Mouse (Mus musculus) testis, postnatal 10 days (tissue): ENCODE data around the gene Ndufc2.

ENCODE experiments used
- DNase-seq: peaks from one replicate; pipeline ENCODE4 v3.0.0; 2021; ENCODE audit warnings: low spot score

Ndufc2 gene

DNA sequence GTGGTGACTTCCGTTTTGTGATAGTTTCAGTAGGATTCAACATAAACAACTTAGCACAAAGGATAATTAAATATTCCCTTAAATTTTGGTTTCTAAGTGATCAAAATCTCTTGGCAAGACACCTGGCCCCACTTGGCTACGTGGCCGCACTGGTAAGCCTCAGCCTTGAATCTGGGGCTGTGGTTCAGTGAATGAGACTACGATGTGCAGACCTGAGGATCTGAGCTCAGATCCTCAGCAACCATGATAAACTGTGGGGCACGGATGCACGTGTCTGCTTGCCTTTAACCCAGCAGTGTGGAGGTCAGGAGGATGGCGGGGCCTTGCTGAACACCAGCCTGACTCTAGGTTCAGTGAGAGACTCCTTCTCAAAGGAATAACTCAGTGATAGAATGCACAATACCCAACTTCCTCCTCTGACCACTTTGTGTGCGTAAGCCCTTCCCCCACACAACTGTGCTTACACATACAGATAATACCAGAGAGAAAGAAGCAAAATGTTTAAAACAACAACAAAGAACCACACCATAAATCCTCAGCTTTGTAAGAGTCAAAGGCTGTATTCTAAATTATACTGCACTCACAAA, 12.1 kb upstream of the Ndufc2 start:
- no peak for DNase-seq

DNA sequence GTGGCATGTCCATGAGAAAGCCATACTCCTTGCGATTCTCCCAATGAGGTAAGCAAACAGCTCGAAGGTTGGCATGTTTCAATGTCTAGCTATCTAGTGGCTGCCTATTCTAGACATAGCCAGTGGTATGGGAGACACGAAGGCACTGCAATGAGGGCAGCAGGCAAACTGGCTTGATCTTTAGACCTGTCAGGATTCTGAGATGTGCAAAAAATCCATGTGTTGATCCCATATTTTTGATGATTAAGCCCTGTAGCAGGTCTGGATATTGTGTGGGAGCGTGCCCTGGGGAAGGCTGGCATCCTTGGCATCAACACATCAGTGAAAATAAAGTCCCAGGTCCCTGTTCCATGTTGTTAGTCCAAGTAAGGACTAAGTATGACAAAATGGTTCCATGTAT, 11.3 kb upstream of the Ndufc2 start:
- no peak for DNase-seq

DNA sequence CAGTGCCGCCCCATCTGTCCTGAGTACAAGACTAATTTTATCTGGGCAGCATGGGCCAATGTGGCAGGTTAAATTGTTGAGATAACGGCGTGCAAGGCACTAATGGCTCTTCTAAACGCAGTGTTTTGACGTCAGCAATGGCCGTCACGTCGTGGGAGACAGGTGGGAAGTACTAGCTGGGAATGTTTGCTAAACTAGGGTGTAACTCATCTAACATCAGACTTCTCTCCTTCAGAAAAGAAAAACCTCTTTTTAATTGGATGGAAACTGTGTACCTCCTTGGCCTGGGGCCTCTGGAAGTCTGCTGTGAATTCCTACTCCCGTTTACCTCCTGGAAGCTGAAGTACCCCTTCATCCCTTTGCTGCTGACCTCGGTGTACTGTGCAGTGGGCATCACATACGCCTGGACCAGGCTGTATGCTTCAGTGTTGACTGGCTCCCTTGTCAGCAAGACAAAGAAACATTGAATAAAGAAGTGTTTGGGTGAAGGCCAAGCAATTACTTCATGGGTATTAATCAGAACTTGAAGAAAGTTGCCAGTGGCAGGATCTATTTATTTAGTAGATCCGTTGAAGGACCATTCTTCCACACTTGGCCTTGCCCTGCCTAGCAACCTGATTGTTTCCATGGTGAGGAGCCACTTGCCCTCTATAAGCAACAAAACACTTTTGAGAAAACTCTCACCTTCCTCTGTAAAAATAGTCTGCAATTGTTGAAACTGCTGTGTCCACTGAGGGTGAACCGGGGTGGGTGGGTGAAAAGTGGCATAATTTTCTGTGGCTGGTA, 8.3 kb upstream of the Ndufc2 start:
- no peak for DNase-seq

DNA sequence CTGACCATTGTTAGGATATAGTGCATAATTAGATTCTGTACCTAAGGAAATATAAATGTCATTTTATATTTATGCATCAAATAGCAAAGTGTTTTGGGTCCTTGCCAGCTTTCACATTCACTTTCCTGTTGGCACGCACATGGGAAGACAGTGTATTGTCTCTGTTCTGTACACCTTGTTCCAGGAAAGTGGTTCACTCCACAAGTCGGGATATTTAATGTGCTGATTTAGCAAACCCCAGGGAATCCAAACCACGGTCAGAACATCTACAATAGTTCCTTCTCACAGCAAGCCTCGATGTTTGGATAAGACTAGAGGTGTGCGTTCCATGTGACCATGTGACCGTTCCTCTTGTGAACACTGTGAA, 7.7 kb upstream of the Ndufc2 start:
- DNase-seq: no peak

DNA sequence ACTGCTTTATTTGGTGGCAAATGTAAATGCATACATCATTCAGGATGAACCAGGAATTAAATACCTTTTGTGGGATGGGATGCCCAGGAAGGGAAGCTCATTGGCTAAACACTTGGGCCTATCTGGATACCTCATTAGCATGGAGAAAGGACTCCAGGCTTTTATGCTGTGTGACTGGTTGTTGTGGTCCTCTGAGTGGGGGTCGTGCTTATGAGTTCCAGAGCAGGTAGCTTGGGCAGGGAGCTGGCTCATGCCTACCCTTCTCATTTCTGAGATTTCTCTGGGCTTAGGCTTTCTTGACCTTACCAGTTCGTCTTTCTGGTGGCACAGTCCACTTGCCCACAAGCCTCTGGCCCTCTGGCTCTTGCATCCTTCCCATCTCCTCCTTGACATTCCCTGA, 5.4 kb upstream of the Ndufc2 start:
- no peak for DNase-seq

DNA sequence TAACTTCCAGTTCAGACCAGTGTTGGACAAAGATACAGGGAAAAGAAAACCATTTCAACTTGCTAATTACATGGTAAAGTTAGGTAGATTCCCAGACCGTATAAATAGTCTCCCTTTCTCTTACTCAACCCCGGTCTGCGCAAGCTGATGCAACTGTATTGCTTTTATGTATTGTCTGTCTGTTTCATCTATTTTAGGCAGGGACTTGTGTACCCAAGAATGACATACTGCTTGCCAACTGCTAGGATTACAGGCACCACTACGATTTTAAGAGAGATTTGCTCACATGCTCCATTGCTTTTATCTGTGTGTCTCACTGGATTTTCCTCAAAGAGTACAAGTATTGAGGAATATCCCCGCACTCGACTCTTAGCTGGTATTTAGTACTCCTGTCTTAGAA, 860 bp upstream of the Ndufc2 start:
- no peak for DNase-seq

DNA sequence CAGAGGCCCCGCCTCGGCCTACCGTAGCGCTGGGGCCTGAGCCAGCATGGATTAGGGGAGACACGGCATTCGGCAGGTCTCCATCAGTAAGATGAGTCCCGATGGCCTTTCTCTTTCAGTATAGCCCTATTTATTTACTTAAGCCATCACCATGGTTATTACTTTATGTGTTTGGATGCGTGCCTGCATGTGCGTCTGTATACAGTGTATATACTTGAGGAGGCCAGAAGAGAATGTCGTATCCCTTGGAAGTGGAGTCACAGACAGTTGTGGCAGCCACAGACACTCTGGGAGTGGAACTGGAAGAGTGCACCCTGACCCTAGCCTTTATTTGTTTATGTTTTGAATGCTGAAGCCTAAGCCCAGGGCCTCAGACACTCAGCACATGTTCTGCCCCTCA, 7.3 kb downstream of the Ndufc2 start:
- no peak for DNase-seq

DNA sequence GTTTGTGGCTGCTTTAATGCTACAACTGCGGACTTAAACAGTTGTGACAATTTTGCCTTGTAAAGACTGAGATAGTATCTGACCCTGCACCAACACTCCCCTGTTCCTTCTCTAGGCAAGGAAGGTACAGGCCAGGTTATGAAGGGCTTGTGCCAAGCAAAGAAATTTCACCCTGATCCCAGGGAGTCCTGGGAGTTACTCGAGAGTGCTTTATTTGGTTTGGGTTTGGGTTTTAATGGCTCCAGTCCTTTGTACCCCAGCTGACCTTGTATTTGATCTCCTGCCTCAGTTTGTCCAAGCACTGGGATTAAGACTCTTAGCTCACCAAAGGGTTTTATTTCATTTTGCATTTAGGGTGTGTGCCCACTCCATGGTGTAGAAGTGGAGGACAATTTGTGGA, 11.3 kb downstream of the Ndufc2 start:
- DNase-seq: no peak

DNA sequence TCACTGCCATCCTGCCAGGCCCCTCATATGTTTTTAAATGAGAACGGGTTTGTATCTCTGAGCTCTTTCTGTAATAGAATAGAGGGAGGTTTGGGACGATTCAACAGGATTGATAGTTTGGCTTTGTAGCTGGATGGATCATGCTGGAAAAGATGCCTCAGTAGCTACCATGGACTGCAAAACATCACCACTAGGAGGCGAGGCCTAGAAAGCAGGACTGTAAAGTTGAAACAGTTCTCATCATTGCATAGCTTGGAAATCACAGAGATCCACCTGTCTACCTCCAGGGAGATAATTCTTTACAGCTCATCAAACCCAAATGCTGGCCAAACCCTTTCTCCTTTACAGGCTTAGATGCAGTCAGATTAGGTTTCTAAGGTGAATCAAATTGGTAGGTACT, 11.8 kb downstream of the Ndufc2 start:
- DNase-seq: no peak

DNA sequence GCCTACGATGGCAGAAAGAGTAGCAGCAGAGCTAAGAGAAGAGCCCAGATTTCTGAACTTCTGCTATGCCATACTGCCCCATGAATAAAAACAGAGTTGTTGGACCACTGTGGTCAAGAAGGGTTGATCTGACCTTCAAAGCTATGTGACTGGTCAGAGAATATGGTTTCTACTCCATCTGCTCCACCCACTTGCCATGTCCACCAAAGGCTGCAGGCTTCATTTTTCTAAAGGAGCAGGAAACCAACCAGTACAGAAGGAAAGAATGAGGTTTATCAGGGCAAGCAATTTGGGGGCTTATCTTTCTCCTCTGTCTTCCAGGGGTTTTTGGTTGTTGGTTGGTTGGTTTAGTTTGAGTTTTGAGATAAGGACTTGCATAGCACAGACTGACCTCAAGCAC, 14.2 kb downstream of the Ndufc2 start:
- DNase-seq: no peak

DNA sequence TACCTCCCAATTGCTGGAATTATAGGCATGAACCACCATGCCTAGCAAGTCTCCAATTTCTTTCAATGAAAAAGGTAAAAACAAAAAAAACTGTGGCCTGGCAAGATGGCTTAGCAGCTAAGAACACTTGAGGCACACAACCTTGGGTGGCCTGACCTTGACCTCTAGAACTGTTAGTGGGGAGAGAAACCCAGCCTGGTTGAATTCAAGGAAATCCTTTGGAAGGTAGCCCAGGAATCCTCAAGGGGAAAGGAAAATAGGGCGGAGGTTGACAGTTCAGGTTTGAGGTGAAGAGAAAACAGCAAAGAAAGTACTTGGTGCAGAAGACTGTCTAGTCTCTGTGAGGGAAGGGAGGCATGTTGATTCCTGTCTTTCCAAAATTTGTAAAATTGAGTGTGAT, 14.6 kb downstream of the Ndufc2 start:
- DNase-seq: no peak

DNA sequence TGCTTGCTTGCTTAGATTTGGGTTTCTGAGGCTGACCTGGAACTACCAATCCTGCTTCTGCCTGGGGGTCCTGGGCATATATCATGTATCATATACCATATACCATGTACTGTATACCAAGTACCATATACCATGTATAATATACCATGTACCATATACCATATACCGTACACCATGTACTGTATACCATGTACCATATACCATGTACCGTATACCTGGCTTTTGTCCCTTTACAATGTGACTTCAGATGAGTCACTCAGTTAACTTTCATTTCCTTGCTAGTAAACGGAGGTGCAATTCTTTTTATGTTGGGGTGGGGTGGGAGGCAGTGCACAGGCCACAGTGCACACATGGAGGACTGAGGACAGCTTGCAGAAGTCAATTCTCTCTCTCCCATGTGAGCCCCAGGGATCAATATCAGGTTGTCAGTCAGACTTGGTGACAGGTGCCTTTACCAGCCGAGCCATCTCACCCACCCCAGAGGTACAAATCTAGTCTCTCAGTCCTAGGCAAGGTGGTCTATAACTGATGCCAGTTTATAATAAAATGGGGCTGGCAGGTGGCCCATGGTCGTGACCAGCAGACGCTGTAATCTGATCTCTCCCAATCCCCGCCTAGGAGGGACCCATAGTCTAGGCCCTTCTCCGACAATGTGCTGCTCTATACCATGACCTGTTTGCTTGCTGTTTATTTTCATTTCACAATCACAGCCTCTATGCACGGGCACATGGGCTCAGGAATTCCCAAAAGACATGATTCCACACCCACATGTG, 15.3 kb downstream of the Ndufc2 start:
- DNase-seq: no peak

DNA sequence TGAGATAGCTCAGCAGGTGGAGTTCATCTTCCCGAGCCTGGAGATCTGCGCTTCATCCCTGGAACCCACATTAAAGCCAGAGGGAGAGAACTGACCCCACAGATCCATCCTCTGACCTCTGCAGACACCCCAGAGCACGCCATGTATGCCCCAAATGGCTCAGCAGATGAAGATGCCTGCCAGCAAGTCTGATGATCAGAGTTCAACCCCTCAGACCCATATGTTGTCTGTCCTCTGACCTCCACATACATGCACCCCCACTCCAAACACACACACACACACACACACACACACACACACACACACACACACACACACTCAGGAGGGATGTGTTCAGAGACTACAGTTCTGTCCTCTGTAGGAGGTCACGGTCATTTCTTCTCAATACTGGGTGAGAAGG, 16.7 kb downstream of the Ndufc2 start:
- DNase-seq: no peak

DNA sequence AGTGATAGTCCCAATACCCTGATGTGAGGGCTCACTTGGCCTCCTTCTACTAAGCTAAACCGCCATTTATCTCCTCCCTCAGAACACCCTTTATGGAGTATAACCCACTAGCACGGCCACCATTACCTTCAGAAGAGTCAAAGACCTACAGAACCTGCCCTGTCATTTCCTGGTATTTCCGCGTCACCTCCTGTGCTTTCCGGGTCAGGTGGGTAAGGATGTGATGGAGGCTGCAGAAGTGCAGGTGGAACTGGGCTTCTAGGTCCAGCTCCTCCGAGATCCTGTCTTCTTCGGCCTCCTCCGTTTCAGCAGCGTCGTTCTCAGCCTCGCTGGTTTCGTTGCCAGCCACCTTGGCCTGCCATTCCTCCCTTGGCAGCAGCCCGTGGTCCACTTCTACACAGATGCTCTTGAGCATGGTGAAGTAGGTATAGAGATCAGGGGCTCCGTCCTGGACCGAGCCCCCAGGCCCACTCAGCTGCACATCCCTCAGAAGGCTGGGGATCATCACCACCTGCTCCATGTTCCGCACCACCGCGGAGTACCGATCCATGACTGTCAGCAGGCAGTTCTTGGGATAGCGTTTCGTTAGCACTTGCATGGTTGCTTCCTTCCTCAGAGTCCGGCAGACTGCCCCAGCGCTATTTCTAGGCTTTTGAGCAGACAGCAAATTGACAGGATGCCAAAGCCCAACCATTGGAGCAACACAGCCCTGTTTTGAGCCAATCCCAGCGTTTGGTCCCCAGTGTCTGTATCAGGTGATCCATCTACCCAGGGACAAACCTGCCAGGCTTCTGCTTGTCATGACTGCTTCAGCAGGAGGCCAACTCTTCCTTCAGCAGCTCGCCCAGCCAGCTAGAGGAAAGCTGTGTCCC, 17.3 kb downstream of the Ndufc2 start, which contains the start of gene Thrsp:
TSS of gene Thrsp (minus strand) at position 825 of the 872 bp plus-strand sequence.
- DNase-seq: no peak

DNA sequence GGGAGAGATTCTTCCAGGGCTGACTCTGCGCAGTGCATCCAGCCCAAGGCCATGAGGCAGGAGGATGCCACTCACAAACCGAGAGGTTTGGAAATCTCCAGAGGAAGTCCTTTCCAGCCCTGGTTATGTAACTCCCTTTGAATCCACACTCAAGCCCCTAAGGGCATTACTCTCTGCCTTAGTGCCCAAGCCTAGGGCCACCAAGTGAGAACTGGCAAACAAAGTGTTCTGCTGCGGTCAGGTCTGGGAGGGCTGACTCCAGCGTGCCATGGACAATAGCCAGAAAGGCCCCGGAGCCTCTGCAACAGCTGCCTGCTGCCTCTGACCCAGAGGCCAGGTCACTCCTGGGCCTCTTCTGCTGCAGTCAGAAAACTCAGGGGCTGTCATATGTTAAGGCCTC, 18.9 kb downstream of the Ndufc2 start:
- peak; percentile 59 for DNase-seq

DNA sequence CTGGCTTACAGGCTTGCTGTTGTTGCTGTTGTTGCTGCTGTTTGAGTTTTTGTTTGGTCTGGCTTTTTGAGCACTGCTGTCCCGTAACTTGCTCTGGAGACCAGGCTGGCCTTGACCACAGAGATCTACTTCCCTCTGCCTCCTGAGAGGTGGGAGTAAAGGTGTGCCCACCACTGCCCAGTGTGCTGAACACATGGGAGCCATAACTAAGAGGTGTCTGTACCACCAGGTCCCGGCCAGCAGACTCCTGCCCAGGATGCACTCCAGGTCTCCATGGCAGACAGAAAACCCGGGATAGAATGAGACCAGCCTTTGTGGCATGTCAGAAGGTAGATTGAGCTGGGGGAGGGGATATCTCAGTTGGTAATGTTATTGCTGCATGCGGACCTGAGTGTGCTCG, 19.4 kb downstream of the Ndufc2 start:
- DNase-seq: no peak

DNA sequence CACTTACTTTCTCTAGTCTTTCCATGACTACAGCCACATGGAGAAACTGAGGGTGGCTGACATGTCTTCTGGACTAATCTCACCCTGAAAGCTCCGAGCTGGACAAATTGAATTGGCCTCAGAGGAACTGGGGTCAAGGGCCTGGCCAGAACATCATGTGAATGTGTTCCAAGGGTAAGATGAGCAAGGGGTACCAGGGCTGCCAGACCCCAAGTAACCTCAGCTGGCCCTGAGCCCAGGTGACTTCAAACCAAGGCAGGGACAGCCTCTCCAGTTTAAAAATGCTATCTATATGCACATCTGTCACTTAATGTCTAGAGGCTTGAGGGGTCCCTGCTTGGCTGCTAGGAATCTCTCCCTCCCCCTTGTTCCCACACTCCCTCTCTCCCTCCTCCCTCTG, 20.6 kb downstream of the Ndufc2 start:
- DNase-seq: peak; percentile 69

DNA sequence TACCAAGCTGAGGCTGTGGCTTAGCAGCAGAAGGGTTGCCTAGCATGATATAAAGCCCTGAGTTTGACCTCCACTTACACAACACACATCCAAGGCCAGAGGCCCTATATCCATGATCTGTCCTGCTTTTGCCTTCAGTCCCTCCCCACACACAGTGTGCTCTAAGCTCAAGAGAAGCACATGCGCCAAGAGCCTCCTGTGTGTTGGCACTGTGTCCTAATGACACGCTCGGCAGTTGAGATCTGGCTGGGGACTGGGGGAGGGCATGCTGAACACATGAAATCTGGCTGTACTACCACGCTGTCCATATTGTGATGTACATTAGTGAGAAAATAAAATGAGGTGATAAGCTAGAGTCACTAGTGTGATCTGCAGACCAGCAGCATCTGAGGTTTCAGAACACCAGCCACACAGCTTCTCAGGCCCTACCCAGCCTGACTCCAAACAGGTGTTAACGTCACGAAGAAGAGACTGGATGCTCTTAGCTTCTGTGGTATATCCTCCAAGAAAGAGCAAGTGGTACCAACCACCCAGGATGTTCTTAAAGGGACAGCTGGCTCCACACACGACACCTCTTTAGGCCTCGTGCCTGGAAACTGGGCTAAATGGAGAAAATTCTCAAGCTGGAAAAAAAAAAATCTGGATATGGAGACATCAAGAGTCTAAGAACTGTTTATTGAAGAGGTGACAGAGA, 21.3 kb downstream of the Ndufc2 start:
- DNase-seq: peak; percentile 55

DNA sequence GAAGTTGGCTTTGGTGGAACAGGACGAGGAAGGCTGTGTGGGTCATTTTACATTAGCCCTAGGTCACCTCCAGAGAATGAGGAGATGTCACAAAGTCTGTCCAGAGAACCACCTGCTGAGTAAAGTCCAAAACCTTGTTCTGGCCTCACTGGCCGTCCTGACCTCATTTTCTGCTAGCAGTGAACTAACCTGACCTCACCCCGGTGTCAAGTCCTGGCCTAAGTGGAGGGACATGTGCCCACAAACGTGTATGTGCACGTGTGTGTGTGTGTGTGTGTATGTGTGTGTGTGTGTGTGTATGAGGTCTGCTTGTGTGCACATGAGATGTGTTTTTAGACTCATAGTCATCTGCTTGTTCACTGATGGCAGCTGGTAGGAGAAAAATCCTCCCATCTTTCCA, 24.0 kb downstream of the Ndufc2 start:
- DNase-seq: no peak

DNA sequence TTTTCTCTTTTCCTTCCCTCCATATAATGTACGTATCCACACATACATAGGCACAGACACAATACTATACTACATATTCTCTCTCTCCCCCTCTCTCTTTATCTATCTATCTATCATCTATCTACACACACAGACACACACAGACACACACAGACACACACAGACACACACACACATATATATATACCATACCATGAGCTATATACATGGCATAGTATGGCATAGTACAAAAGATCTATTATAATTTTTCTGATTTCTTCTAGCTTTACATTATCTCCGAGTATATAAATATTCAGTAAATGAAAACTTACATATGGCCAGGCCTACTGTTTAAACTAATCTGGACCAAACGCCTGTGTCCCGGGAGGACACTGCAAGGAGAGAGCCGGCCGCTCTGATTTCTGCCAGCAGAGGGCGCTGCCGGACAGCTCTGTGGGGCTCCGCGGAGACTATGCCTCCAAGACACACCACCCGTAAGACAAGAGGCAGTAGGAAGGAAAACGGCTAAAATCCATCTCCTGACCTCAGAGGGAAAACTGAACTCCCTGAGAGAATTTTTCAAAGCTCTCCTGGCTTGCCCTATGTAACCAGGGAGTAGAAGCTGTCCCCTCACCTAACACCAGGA, 24.9 kb downstream of the Ndufc2 start:
- DNase-seq: peak; percentile 98

DNA sequence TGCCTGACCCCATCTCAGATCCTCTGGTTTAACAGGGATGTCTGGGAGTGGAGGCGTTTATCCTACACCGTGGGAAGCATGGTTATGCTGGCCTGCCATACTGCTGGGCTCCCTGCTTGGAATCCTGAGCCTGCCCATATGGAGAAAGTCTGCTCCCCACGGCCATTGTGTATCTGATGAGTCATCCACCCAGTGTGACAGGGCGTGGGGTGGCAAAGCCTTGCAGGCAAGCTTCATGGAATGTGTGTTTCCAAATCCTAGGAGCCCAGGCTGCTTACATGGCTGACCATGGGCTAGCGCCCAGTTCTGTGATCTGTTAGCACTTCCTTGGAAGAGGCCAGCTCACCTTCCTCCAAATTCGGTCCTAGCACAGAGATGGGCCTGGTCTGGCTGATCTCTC, 26.8 kb downstream of the Ndufc2 start:
- DNase-seq: no peak
